Mouse (Mus musculus) adrenal gland (tissue): Measurements from ENCODE around the gene Il1rl1.

ENCODE experiments used
- intact Hi-C: fragments of 180-260 bp; cut with DNase I; formaldehyde crosslinking; loops from one replicate; pipeline ENCODE4 v1.15.1; 2025
- long read RNA-seq, 2 experiments: library from polyadenylated mRNA; unstranded; transcript quantifications; one replicate each; pipeline ENCODE4 v2.0.0; 2020; ENCODE audit warnings: borderline replicate concordance in 1 of 2; ENCODE audit not compliant: insufficient replicate concordance in 1 of 2

Il1rl1 gene
- long read RNA-seq, experiment 1: 0 reads
- long read RNA-seq, experiment 2: 0 reads

GRCm38 (mm10) chr1:40428910-40429675 is at the start of gene Il1rl1:
Gene Il1rl1 (plus strand): TSS chr1:40429570.
- intact Hi-C loops: no loop called here

- intact Hi-C loops: loop anchor here (2.0 kb wide), 1 partner anchor 161 kb away; no protein-coding TSS in a partner anchor
Measured at GRCm38 (mm10) chr1:40380111-40380510, 49.3 kb upstream of the Il1rl1 start.

- intact Hi-C loops: loop anchor here (2.0 kb wide), 1 partner anchor 160 kb away; no protein-coding TSS in a partner anchor
Measured at GRCm38 (mm10) chr1:40380990-40381389, 48.4 kb upstream of the Il1rl1 start.

DNA sequence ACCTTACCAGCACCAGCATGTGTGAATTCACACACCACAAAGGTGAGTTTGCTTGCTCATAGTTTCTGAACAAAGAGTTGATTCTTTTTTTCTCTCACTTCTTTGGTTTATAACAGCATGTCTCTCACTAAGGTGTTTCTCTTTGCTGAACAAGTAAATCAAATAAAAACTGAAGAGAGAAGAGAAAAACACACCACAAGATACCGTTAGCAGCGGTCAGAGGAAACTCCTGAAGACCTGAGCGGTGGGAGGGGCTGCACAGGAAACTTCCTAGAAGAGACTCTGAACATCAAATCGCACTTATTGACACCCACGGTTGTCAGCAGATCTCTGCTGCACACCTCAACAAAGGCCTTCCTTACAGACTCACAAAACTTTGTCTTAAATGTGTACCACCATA is 46.5 kb upstream of the Il1rl1 start:
- intact Hi-C loops: no loop called here

DNA sequence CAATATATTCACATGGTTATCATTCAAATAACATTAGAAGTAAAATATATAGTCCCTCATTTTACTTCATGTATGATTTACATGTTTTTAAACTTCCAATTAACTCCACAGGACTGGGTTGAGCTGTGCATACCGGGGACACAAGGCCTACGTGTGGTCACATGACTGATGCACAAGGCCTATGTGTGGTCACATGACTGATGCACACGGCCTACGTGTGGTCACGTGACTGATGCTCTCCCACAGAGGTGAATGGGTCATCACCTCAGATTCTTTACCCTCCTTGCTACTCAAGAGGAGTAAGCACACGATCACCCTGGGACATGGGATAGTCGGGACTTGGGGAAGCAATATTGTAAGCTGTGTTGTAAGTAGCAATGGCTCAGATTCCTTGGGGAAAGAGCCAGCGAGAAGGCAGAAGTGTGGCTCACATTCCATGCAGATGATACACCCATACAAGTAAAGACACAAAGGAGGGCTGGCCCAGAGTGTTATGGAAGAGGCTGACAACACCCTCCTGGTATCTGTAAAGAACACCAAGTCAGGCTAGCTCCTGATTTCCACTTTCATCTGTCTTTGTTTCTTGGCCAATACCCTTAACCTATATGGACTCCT is 44.3 kb upstream of the Il1rl1 start:
- intact Hi-C loops: no loop called here

- intact Hi-C loops: no loop called here
Measured at GRCm38 (mm10) chr1:40391374-40391773, 38.0 kb upstream of the Il1rl1 start.

- intact Hi-C loops: no loop called here
Measured at GRCm38 (mm10) chr1:40392535-40392934, 36.8 kb upstream of the Il1rl1 start.

- intact Hi-C loops: no loop called here
Measured at GRCm38 (mm10) chr1:40393214-40393613, 36.2 kb upstream of the Il1rl1 start.

DNA sequence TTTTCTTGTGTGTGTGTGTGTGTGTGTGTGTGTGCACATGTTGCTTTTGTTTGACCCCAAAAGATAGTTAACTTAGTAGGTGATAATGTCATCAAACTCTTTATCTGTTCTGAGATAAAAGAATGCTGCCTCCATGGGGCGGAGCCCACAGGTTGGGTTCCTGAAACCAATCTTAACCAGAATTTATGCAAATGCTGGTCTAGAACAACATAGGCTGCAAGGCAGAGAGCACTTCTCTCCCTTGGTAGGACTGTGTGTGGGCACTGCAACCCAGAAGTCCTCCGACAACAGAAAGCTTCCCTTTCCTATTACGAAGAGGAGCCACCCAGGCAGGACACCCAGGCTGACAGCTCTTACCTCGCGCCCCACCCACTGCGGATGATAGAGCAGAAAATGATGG is 29.7 kb upstream of the Il1rl1 start:
- intact Hi-C loops: no loop called here

DNA sequence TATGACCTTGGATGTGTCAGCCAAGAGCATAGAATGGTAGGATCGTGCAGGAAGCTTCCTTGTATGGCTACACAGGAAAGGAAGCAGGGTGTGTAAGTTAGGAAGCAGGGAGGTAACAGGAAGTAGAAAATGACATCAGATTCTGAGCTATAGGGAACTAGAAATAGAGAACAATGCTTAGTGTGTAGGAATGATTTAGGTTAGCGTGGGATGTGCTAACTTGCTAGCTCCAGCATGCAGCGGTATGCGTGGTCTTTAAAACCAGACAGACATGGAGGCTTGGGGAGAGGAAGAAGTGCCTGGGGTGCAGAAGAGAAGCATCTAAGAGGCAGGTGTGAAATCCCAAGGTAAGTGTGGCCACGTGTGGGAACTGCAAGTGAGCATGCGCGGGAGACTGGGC is 24.7 kb upstream of the Il1rl1 start:
- intact Hi-C loops: no loop called here

- intact Hi-C loops: no loop called here
Measured at GRCm38 (mm10) chr1:40409882-40410281, 19.5 kb upstream of the Il1rl1 start.

- intact Hi-C loops: no loop called here
Measured at GRCm38 (mm10) chr1:40413039-40413438, 16.3 kb upstream of the Il1rl1 start.

- intact Hi-C loops: no loop called here
Measured at GRCm38 (mm10) chr1:40414276-40414675, 15.1 kb upstream of the Il1rl1 start.

GRCm38 (mm10) chr1:40414863-40415656 is 14.3 kb upstream of the Il1rl1 start:
- intact Hi-C loops: no loop called here

GRCm38 (mm10) chr1:40417034-40417433 is 12.3 kb upstream of the Il1rl1 start:
- intact Hi-C loops: no loop called here

DNA sequence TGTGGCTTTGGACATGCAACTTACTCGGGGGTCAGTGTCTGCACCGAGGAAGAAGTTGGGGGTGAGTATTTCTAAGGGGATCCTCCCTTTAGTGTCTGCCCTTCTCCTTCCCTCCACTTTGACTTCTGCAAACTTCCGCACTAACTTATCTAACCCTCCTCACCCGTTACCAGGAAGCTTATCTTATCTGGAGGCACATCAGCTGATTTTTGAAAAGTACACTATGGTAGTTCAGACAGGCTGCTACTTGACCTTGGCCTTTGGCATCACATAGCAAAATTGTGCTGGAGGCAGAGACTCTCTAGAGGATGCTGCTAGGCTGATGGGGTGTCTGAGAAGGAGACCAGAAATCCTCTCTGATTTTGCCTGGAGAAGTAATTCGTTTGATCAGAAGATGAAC is 10.9 kb upstream of the Il1rl1 start:
- intact Hi-C loops: no loop called here

DNA sequence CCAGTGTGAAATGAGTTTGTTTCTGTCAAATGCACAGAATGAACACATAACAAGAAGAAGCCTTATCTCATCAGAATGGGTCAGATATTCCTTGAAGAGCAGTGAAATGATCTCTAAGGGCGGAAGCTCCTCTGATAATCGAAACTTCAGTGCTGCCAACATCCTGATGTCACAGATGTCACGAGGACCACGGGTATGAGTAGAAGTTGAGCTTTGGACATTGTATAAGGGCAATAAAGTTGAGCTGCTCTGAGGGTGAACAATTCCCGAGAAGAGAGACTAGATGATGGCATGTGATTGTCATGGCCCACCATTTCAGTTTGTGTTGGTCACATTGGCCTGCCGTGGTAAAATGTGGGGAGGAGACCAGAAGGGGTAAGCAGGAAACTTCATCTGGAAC is 5.5 kb upstream of the Il1rl1 start:
- intact Hi-C loops: no loop called here

DNA sequence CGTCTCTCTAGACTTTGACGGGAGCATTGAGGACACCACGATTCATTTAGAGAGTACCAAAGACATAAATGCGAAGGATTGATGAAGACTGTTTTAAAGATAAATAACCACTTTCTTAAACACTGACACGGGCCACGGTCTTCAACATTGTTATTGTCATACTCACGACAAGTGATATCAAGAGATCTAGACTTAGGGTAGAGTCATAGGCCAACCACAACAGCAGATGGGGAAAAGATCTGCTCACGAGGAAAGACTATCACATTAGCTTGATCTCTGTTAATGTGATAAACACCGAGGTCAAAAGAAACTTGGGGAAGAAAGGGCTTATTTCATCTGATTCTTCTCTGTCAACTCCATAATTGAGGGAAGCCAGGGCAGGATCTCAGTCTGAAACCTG is 2.1 kb upstream of the Il1rl1 start:
- intact Hi-C loops: no loop called here

- intact Hi-C loops: no loop called here
Measured at GRCm38 (mm10) chr1:40427901-40428300, 1.5 kb upstream of the Il1rl1 start.

DNA sequence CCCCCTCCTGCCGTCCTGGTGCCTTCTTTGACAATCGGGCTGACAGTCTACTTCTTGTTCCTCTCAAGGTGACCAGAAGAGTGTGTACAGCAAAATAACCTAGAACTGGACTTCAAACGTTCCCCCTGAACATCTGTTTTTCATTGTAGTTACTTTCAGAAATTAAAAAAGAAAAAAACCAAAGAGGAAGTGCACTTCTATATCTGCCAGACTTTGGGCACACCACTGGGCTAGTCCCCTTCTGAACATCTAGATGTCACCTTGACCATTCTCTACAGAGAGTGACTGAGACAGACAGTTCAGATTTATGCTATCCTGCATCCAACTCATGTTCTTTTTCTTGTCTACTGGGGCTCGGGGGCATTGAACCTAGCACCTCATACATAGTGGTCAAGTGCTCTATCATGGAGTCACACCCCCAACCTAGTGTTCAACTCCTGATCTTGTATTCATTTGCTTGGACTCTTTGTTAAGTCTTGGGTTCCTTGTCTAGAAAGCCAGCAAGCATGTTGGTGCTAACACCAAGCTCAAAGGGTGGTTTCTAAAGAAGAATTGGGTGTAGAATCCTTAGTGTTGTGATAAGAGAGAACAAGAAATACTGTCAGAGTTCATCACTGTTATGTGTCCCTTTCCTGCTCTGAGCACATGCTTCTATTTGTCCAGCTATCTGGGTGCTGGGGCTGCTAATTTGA is 919 bp downstream of the Il1rl1 start:
- intact Hi-C loops: no loop called here

- intact Hi-C loops: no loop called here
Measured at GRCm38 (mm10) chr1:40432169-40432568, 2.8 kb downstream of the Il1rl1 start.
